Mouse (Mus musculus) MEL (cell line): ENCODE results near the gene 1700019N19Rik. TPM values are rescaled to one million over a fixed set of nuclear protein-coding genes. Genes with fewer than 3 reads are reported as not detected.

ENCODE experiments used
- DNase-seq: peaks from one replicate; pipeline ENCODE4 v3.0.0; 2011; ENCODE audit warnings: low read depth, low spot score
- H3K27ac ChIP-seq: 2 replicates; pipeline ENCODE4 v1.5.1; 2012; ENCODE audit warnings: low read depth, mild to moderate bottlenecking, control low read depth, low read length, moderate library complexity; ENCODE audit not compliant: control insufficient read depth
- H3K27me3 ChIP-seq, 2 experiments: fragments of 150-350 bp in 1 of 2; sonication (generic) in 1 of 2; 2 replicates each; pipeline ENCODE4 v1.6.1; 2012; ENCODE audit warnings: low read length in 2 of 2, mild to moderate bottlenecking in 2 of 2, improper control_type of control experiment in 1 of 2, moderate library complexity in 1 of 2; ENCODE audit not compliant: insufficient read depth in 2 of 2, control insufficient read depth in 1 of 2
- H3K36me3 ChIP-seq, 2 experiments: 2 replicates each; pipeline ENCODE4 v1.6.1; 2012 to 2014; ENCODE audit warnings: low read length in 2 of 2, improper control_type of control experiment in 1 of 2, inconsistent platforms in 1 of 2, mild to moderate bottlenecking in 1 of 2; ENCODE audit not compliant: insufficient read depth in 2 of 2, control insufficient read depth in 1 of 2
- H3K4me1 ChIP-seq, 2 experiments: fragments of 150-350 bp in 1 of 2; sonication (generic) in 1 of 2; 2 replicates each; pipeline ENCODE4 v1.6.1; 2012; ENCODE audit warnings: low read length in 2 of 2, improper control_type of control experiment in 1 of 2, mild to moderate bottlenecking in 1 of 2; ENCODE audit not compliant: insufficient read depth in 2 of 2, control insufficient read depth in 1 of 2
- H3K4me3 ChIP-seq, 2 experiments: fragments of 150-350 bp in 1 of 2; sonication (generic) in 1 of 2; 2 replicates each; pipeline ENCODE4 v1.5.1; 2012; ENCODE audit warnings: low read depth in 2 of 2, low read length in 2 of 2, mild to moderate bottlenecking in 2 of 2, moderate library complexity in 2 of 2, control low read depth in 1 of 2, improper control_type of control experiment in 1 of 2; ENCODE audit not compliant: control insufficient read depth in 1 of 2, insufficient read depth in 1 of 2
- H3K79me2 ChIP-seq: 2 replicates; pipeline ENCODE4 v1.6.1; 2012; ENCODE audit warnings: mild to moderate bottlenecking, low read length, moderate library complexity; ENCODE audit not compliant: control insufficient read depth, poor library complexity, insufficient read depth
- H3K9ac ChIP-seq: 2 replicates; pipeline ENCODE4 v1.6.1; 2012; ENCODE audit warnings: low read depth, mild to moderate bottlenecking, control low read depth, low read length, moderate library complexity; ENCODE audit not compliant: control insufficient read depth, poor library complexity, severe bottlenecking
- H3K9me3 ChIP-seq: fragments of 150-350 bp; sonication (generic); replicated peaks from 2 replicates; pipeline ENCODE4 v1.6.1; 2012; ENCODE audit warnings: mild to moderate bottlenecking, low read length, improper control_type of control experiment, moderate library complexity; ENCODE audit not compliant: insufficient read depth
- CHD1 ChIP-seq: IDR thresholded peaks from 2 replicates; pipeline ENCODE4 v1.6.1; 2012; ENCODE audit warnings: low read depth, mild to moderate bottlenecking, inconsistent platforms, low read length, improper control_type of control experiment
- CHD2 ChIP-seq: IDR thresholded peaks from 2 replicates; pipeline ENCODE4 v1.6.1; 2011; ENCODE audit warnings: low read length, improper control_type of control experiment
- CTCF ChIP-seq, 3 experiments: IDR thresholded peaks in 2 of 3; conservative IDR thresholded peaks in 1 of 3; 2 replicates each; pipeline ENCODE4 v1.5.1; 2011 to 2012; ENCODE audit warnings: low read length in 3 of 3, low read depth in 2 of 3, mild to moderate bottlenecking in 2 of 3, improper control_type of control experiment in 1 of 3, inconsistent platforms in 1 of 3, mixed read lengths in 1 of 3, moderate library complexity in 1 of 3; ENCODE audit not compliant: control insufficient read depth in 1 of 3, insufficient read depth in 1 of 3, poor library complexity in 1 of 3, severe bottlenecking in 1 of 3
- ELF1 ChIP-seq: IDR thresholded peaks from 2 replicates; pipeline ENCODE4 v1.6.1; 2014; ENCODE audit warnings: low read depth, mild to moderate bottlenecking, inconsistent platforms, low read length, improper control_type of control experiment, moderate library complexity
- EP300 ChIP-seq, 2 experiments: IDR thresholded peaks; 2 replicates each; pipeline ENCODE4 v1.6.1; 2011; ENCODE audit warnings: improper control_type of control experiment in 2 of 2, low read length in 2 of 2, low read depth in 1 of 2, mild to moderate bottlenecking in 1 of 2
- ETS1 ChIP-seq: IDR thresholded peaks from 2 replicates; pipeline ENCODE4 v1.6.1; 2012; ENCODE audit warnings: low read depth, mild to moderate bottlenecking, inconsistent platforms, low read length, improper control_type of control experiment, moderate library complexity
- GABPA ChIP-seq: IDR thresholded peaks from 2 replicates; pipeline ENCODE4 v1.6.1; 2012; ENCODE audit warnings: low read depth, mild to moderate bottlenecking, inconsistent platforms, low read length, improper control_type of control experiment, moderate library complexity
- GATA1 ChIP-seq: IDR thresholded peaks from 2 replicates; pipeline ENCODE4 v1.6.1; 2011; ENCODE audit warnings: low read depth, low read length, improper control_type of control experiment
- HCFC1 ChIP-seq: IDR thresholded peaks from 2 replicates; pipeline ENCODE4 v1.6.1; 2012; ENCODE audit warnings: low read depth, mild to moderate bottlenecking, inconsistent platforms, low read length, improper control_type of control experiment, moderate library complexity
- MAZ ChIP-seq: IDR thresholded peaks from 2 replicates; pipeline ENCODE4 v1.6.1; 2012; ENCODE audit warnings: low read depth, mild to moderate bottlenecking, inconsistent platforms, low read length, improper control_type of control experiment
- MEF2A ChIP-seq: IDR thresholded peaks from 2 replicates; pipeline ENCODE4 v1.6.1; 2014; ENCODE audit warnings: low read depth, mild to moderate bottlenecking, inconsistent platforms, low read length, improper control_type of control experiment; ENCODE audit not compliant: poor library complexity, insufficient replicate concordance, severe bottlenecking; ENCODE audit errors: extremely low read depth
- MXI1 ChIP-seq: IDR thresholded peaks from 2 replicates; pipeline ENCODE4 v1.6.1; 2011; ENCODE audit warnings: mild to moderate bottlenecking, low read depth, low read length, improper control_type of control experiment
- MYB ChIP-seq: IDR thresholded peaks from 2 replicates; pipeline ENCODE4 v1.6.1; 2011; ENCODE audit warnings: mild to moderate bottlenecking, low read depth, low read length, improper control_type of control experiment
- NRF1 ChIP-seq: IDR thresholded peaks from 2 replicates; pipeline ENCODE4 v1.6.1; 2014; ENCODE audit warnings: low read depth, mild to moderate bottlenecking, inconsistent platforms, low read length, improper control_type of control experiment, moderate library complexity; ENCODE audit not compliant: poor library complexity, insufficient read depth, severe bottlenecking
- RAD21 ChIP-seq: IDR thresholded peaks from 2 replicates; pipeline ENCODE4 v1.6.1; 2011; ENCODE audit warnings: mild to moderate bottlenecking, low read depth, low read length, improper control_type of control experiment
- SIN3A ChIP-seq: IDR thresholded peaks from 2 replicates; pipeline ENCODE4 v1.6.1; 2012; ENCODE audit warnings: low read length, improper control_type of control experiment, inconsistent platforms
- SMC3 ChIP-seq: IDR thresholded peaks from 2 replicates; pipeline ENCODE4 v1.6.1; 2011; ENCODE audit warnings: low read depth, low read length, improper control_type of control experiment
- TAL1 ChIP-seq: IDR thresholded peaks from 2 replicates; pipeline ENCODE4 v1.6.1; 2012; ENCODE audit warnings: mild to moderate bottlenecking, inconsistent platforms, low read length, moderate library complexity, mixed read lengths
- TBP ChIP-seq: IDR thresholded peaks from 2 replicates; pipeline ENCODE4 v1.8.0; 2011; ENCODE audit warnings: low read depth, low read length, improper control_type of control experiment
- TCF12 ChIP-seq: IDR thresholded peaks from 2 replicates; pipeline ENCODE4 v1.6.1; 2014; ENCODE audit warnings: low read depth, mild to moderate bottlenecking, inconsistent platforms, low read length, improper control_type of control experiment, moderate library complexity
- USF1 ChIP-seq: IDR thresholded peaks from 2 replicates; pipeline ENCODE4 v1.6.1; 2014; ENCODE audit warnings: low read depth, mild to moderate bottlenecking, inconsistent platforms, low read length, improper control_type of control experiment, moderate library complexity
- ZC3H11A ChIP-seq: IDR thresholded peaks from 2 replicates; pipeline ENCODE4 v1.6.1; 2012; ENCODE audit warnings: low read depth, mild to moderate bottlenecking, inconsistent platforms, low read length, improper control_type of control experiment
- ZKSCAN1 ChIP-seq: IDR thresholded peaks from 2 replicates; pipeline ENCODE4 v1.6.1; 2012; ENCODE audit warnings: low read depth, mild to moderate bottlenecking, inconsistent platforms, low read length, improper control_type of control experiment, moderate library complexity
- polyA plus RNA-seq, 2 experiments: library from polyadenylated mRNA; stranded (reverse) in 1 of 2; unstranded in 1 of 2; fragments of >175 nt in 1 of 2; fragments of >200 nt in 1 of 2; gene quantifications; 2 replicates each; pipeline versions ENCODE4 v1.2.1 to v1.2.4; 2012; ENCODE audit warnings: low replicate concordance in 2 of 2, low read depth in 1 of 2; ENCODE audit not compliant: insufficient read length in 2 of 2, insufficient read depth in 1 of 2, missing spikeins in 1 of 2
- total RNA-seq: library from RNA; depleted of rRNA; stranded (reverse); fragments of 300-350 nt; gene quantifications from 2 replicates; pipeline ENCODE4 v1.2.3, GENCODE M21; 2012

Gene 1700019N19Rik
- total and polyA plus RNA-seq, 3 experiments, result not detected

DNA sequence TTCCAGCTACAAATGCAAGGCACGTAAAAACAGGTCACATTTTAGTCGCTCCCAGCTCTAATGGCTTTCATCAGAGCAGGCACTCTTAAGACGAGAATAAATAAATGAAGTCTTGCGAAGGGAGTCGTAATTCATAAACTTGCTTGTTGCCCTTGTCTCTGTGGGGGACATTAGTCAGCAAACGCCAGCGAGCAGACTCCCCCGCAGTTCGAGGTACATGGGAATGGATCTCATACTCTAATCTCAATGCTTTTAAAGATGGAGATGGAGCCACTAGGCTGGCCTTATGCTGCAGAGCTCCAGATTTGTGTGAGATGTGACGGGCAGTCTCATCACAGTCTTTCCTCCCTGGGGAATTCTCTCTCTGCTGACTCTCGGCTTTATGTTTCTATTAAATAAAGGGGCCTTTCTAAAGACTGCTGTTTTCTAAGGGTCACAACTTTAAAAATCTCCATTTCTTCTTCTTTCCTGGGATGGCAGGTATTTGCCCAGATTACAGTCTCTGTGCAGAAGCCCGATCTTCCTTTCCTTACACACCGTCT, 39.4 kb upstream of the 1700019N19Rik start:
- Histone ChIP-seq H3K9ac (no peak overlapping the region), H3K27me3 (no peaks in the 10 kb centered on the region), H3K4me3 (no peak overlapping the region), H3K27ac (no peak overlapping the region), H3K4me1 (no peaks in the 10 kb centered on the region), H3K36me3 (no peaks in the 10 kb centered on the region), H3K79me2 (no peaks in the 10 kb centered on the region), H3K9me3 (no peaks in the 10 kb centered on the region)
- TF ChIP-seq MEF2A, result no peak
- TF ChIP-seq CHD2, result no peak
- no peak for TF ChIP-seq CHD1
- no peak for TF ChIP-seq SIN3A
- TF ChIP-seq CTCF (IDR thresholded peaks at IDR 0.05 in 2 of 3, conservative IDR thresholded peaks at IDR 0.05 in 1 of 3; ENCODE audit: control insufficient read depth in 1 of 3, insufficient read depth in 1 of 3, low read depth in 2 of 3, low read length in 3 of 3, poor library complexity in 1 of 3, severe bottlenecking in 1 of 3), result no peak
- TF ChIP-seq NRF1, result no peak
- no peak for TF ChIP-seq RAD21
- TF ChIP-seq ELF1, result no peak
- TF ChIP-seq EP300 (IDR thresholded peaks at IDR 0.05; ENCODE audit: low read depth in 1 of 2, low read length in 2 of 2), result no peak
- no peak for TF ChIP-seq GATA1
- TF ChIP-seq ZKSCAN1, result no peak
- DNase-seq, result no peak

DNA sequence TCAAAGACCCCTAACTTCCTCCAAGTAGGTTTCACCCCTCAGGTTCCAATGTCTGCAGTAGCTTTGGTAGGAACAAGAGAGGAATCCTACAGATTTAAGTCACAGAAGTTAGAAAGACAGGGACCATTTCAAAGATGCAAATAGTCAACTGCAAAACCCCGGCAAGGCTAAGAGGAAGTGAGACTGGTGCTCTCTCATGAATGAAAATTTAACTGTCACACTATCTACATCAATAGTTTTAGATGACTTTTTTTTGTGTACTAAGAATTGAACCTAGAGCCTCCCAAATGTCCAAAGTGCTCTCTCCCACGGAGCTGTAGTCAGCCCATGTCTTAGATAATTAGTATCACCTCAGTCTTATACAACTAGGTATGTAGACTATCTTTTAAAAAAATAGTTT, 38.7 kb upstream of the 1700019N19Rik start:
- H3K4me3 ChIP-seq, result no peak overlapping the region
- no peaks in the 10 kb centered on the region for H3K36me3 ChIP-seq
- H3K79me2 ChIP-seq, result no peaks in the 10 kb centered on the region
- DNase-seq, result no peak
- no peak overlapping the region for H3K9ac ChIP-seq
- no peaks in the 10 kb centered on the region for H3K4me1 ChIP-seq
- H3K27ac ChIP-seq, result no peak overlapping the region
- no peaks in the 10 kb centered on the region for H3K9me3 ChIP-seq
- H3K27me3 ChIP-seq, result no peaks in the 10 kb centered on the region
- TF ChIP-seq RAD21, result no peak
- TF ChIP-seq MXI1, result no peak
- TF ChIP-seq ZC3H11A, result no peak
- no peak for TF ChIP-seq TCF12
- no peak for TF ChIP-seq ELF1
- TF ChIP-seq GABPA, result no peak
- TF ChIP-seq NRF1, result no peak
- TF ChIP-seq HCFC1, result no peak
- TF ChIP-seq TBP, result no peak
- TF ChIP-seq TAL1, result no peak
- TF ChIP-seq GATA1, result no peak
- no peak for TF ChIP-seq CHD2
- no peak for TF ChIP-seq MAZ
- TF ChIP-seq SMC3, result no peak
- TF ChIP-seq USF1, result no peak
- TF ChIP-seq ETS1, result no peak
- no peak for TF ChIP-seq MYB
